ENCODE assay signal across 27 mouse cellular contexts in genomic region chr19:44189056-44189455, GRCm38 (mm10). TPM values are rescaled to one million over a fixed set of nuclear protein-coding genes. Genes with fewer than 3 reads are reported as not detected.
"Had no signal": no experiment of that assay in that cellular context is flagged by ENCODE, and none has a peak within 500 bp of the region (broad histone marks: within the 10 kb centered on the region; RNA-seq: fewer than 3 reads in every experiment).

No protein-coding gene starts in this region.

- H3K27me3 ChIP-seq: neural tube, embryonic 13.5 days; neural tube, embryonic 15.5 days had no signal

- H3K4me3 ChIP-seq: midbrain, embryonic 10.5 days; midbrain, embryonic 12.5 days; myocyte; neural tube, embryonic 13.5 days; neural tube, embryonic 15.5 days had no signal

- DNase-seq: lung, adult 18-20 months; lung, embryonic 14.5 days; lung, postnatal 10 days; lung, postnatal 4 days; midbrain, embryonic 14.5 days; retina, postnatal 1 day; right cerebral cortex, adult 18-20 months; right cerebral cortex, postnatal 25 days; right cerebral cortex, postnatal 4 days; spleen, adult 18-20 months; thymus, adult 18-20 months; thymus, postnatal 14 days; thymus, postnatal 36 days had no signal

- H3K4me1 ChIP-seq: midbrain, embryonic 12.5 days; neural tube, embryonic 13.5 days; neural tube, embryonic 15.5 days had no signal

- H3K36me3 ChIP-seq: midbrain, embryonic 10.5 days; midbrain, embryonic 12.5 days; neural tube, embryonic 13.5 days; neural tube, embryonic 15.5 days had no signal

- ATAC-seq: midbrain, embryonic 16.5 days had no signal

- H3K4me2 ChIP-seq: lung, embryonic 14.5 days; midbrain, embryonic 12.5 days; neural tube, embryonic 13.5 days; neural tube, embryonic 15.5 days had no signal

- H3K27ac ChIP-seq: liver, embryonic 14.5 days; midbrain, embryonic 10.5 days; midbrain, embryonic 12.5 days; neural tube, embryonic 13.5 days; neural tube, embryonic 15.5 days had no signal

- H3K9ac ChIP-seq: liver, embryonic 14.5 days; lung, embryonic 14.5 days; midbrain, embryonic 12.5 days; neural tube, embryonic 13.5 days; neural tube, embryonic 15.5 days had no signal

- H3K9me3 ChIP-seq: midbrain, embryonic 10.5 days; midbrain, embryonic 12.5 days; neural tube, embryonic 13.5 days; neural tube, embryonic 15.5 days had no signal

RNA-seq across cellular contexts. Expression of gene Pkd2l1, which starts 3.2 kb away (rescaled TPM):
- total RNA-seq: megakaryocyte, adult 5-6 weeks had no signal
- polyA plus RNA-seq: liver, embryonic 14.5 days; liver, embryonic 16.5 days; lung, embryonic 14.5 days; lung, embryonic 16.5 days; midbrain, embryonic 10.5 days; midbrain, embryonic 14.5 days; myocyte; stomach, embryonic 14.5 days; stomach, embryonic 16.5 days had no signal

RNA-seq across cellular contexts. Expression of gene Scd3, which starts 14.0 kb away (rescaled TPM):
- total RNA-seq: megakaryocyte-erythroid progenitor cell, adult 5-6 weeks had no signal
- polyA plus RNA-seq: liver, embryonic 14.5 days; liver, embryonic 16.5 days; small intestine, adult 2 months had no signal
